8 mouse cellular contexts compared by ENCODE assay signal in the genomic region with DNA sequence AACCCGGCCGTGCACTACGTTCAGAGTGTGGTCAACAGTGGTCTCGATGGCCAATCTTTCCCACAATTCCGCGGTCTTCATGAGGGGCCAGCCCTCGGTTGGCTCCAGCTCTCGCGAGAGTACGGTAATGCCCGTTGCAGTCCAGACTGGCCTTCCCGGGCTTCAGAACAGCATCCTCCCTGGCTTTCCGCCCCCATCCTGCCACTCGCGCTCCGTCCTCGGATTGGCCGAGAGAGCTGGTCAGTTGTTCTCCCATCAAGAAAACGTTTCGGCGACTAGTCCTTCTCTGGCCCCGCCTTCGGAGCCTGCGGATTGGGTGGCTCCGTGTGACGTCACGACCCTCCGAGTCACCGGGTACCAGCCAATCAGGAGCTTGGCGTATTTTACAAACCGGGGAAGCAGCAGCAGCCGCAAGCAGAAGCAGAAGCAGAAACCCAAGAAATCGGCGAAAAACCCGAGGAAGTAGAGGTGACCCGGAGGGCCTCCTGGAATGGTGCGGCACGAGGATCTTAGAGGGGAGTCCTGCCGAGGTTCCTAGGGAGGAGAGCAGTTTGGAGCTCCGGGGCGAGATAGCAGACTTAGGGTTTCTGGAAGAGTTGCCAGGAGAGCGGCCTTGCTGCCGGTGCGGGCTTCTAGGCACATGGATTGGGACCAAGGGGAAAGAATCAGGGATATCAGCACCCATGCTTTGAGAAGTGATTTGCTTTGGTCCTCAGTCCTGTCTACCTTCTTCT. TPM values are rescaled to one million over a fixed set of nuclear protein-coding genes. Genes with fewer than 3 reads are reported as not detected.
A peak's percentile ranks its signal among the peaks of the same experiment; 100 is the strongest.
DNase-seq lines count a peak whose midpoint lies in the region; ATAC-seq lines count a peak whose summit lies in the region.

No protein-coding gene starts in this region.

- peak; percentile 98 for DNase-seq in A20 (ENCODE audit: low read depth, low spot score)
- peak; percentile 99 for DNase-seq in brain, adult 2 months (ENCODE audit: low read depth, low spot score)
- peak; percentile 99 for DNase-seq in heart, embryonic 10.5 days (ENCODE audit: low spot score)
- peak; percentile 97 for DNase-seq in liver
- DNase-seq in spleen, postnatal 4 days (ENCODE audit: low spot score in 2 of 2): peak; percentile 96 to 98

- H3K4me1 ChIP-seq in heart, embryonic 10.5 days: peaks cover 37% of the 10 kb centered on the region
- H3K4me1 ChIP-seq in kidney, embryonic 15.5 days: peaks cover 41% of the 10 kb centered on the region

- peak overlapping the region; percentile 88 for H3K27ac ChIP-seq in heart, embryonic 10.5 days
- peak overlapping the region; percentile 99 for H3K27ac ChIP-seq in kidney, embryonic 15.5 days

- peak overlapping the region; percentile 83 for H3K4me3 ChIP-seq in heart, embryonic 10.5 days
- peak overlapping the region; percentile 80 for H3K4me3 ChIP-seq in kidney, embryonic 15.5 days (replicated peaks)

- H3K9ac ChIP-seq in kidney, embryonic 15.5 days: peak overlapping the region; percentile 74

- H3K27me3 ChIP-seq in heart, embryonic 10.5 days (ENCODE audit: insufficient read depth, poor library complexity, severe bottlenecking): peaks cover 3% of the 10 kb centered on the region; the same call in 1 of the 2 replicates
- no peaks in the 10 kb centered on the region for H3K27me3 ChIP-seq in kidney, embryonic 15.5 days

- ATAC-seq in erythroblast, adult 5-6 weeks (replicated peaks; ENCODE audit: low FRiP score, poor library complexity, severe bottlenecking): peak; percentile 97
- peak; percentile 97 for ATAC-seq in kidney, embryonic 15.5 days (replicated peaks; ENCODE audit: low FRiP score)
- ATAC-seq in monocyte, adult 5-6 weeks (replicated peaks; ENCODE audit: insufficient number of reproducible peaks, low FRiP score, low TSS enrichment, poor library complexity, severe bottlenecking): peak; percentile 98

- 0% methylated on average over 44 of the region's 44 CpGs for WGBS in heart, embryonic 10.5 days
- WGBS in kidney, embryonic 15.5 days: under 1% methylated on average over 44 of the region's 44 CpGs

- peak overlapping the region; percentile 84 for H3K4me2 ChIP-seq in kidney, embryonic 15.5 days

- H3K9me3 ChIP-seq in heart, embryonic 10.5 days: no peaks in the 10 kb centered on the region
- H3K9me3 ChIP-seq in kidney, embryonic 15.5 days (replicated peaks): no peaks in the 10 kb centered on the region

- H3K36me3 ChIP-seq in heart, embryonic 10.5 days: peaks cover 31% of the 10 kb centered on the region
- H3K36me3 ChIP-seq in kidney, embryonic 15.5 days: peaks cover 25% of the 10 kb centered on the region

RNA-seq across cellular contexts. Expression of gene Troap, which starts 0.4 kb away (rescaled TPM):
- total RNA-seq in erythroblast, adult 5-6 weeks (2015; ENCODE audit: low replicate concordance): 11.9 and 21.7 TPM in 2 replicates
- 20.4 and 28.1 TPM in 2 replicates for total RNA-seq in erythroblast, adult 5-6 weeks (2017; ENCODE audit: low replicate concordance)
- 35.7 TPM in 2 replicates for polyA plus RNA-seq in heart, embryonic 10.5 days (2016; fragmentation: Nextera tagmentation; extraction: Ambion mirVana)
- 33.8 and 39.4 TPM in 2 replicates for polyA plus RNA-seq in kidney, embryonic 15.5 days (2015; fragmentation: Nextera tagmentation; extraction: Ambion mirVana)
- total RNA-seq in monocyte, adult 5-6 weeks (2017): 2.3 to 3.6 TPM in 2 of 3 replicates, not detected in the other

RNA-seq across cellular contexts. Expression of gene C1ql4, which starts 12.8 kb away (rescaled TPM):
- total RNA-seq in erythroblast, adult 5-6 weeks (2015; ENCODE audit: low replicate concordance): not detected in 2 replicates
- total RNA-seq in erythroblast, adult 5-6 weeks (2017; ENCODE audit: low replicate concordance): not detected in 2 replicates
- polyA plus RNA-seq in heart, embryonic 10.5 days (2016; fragmentation: Nextera tagmentation; extraction: Ambion mirVana): 0.12 and 0.20 TPM in 2 replicates
- 0.72 and 1.1 TPM in 2 replicates for polyA plus RNA-seq in kidney, embryonic 15.5 days (2015; fragmentation: Nextera tagmentation; extraction: Ambion mirVana)
- total RNA-seq in monocyte, adult 5-6 weeks (2017): not detected in 3 replicates

RNA-seq across cellular contexts. Expression of gene Dnajc22, which starts 18.2 kb away (rescaled TPM):
- not detected in 2 replicates for total RNA-seq in erythroblast, adult 5-6 weeks (2015; ENCODE audit: low replicate concordance)
- not detected in 2 replicates for total RNA-seq in erythroblast, adult 5-6 weeks (2017; ENCODE audit: low replicate concordance)
- 2.7 and 7.5 TPM in 2 replicates for polyA plus RNA-seq in heart, embryonic 10.5 days (2016; fragmentation: Nextera tagmentation; extraction: Ambion mirVana)
- polyA plus RNA-seq in kidney, embryonic 15.5 days (2015; fragmentation: Nextera tagmentation; extraction: Ambion mirVana): 8.6 and 8.8 TPM in 2 replicates
- total RNA-seq in monocyte, adult 5-6 weeks (2017): not detected in 3 replicates

RNA-seq across cellular contexts. Expression of gene Prph, which starts 19.8 kb away (rescaled TPM):
- not detected in 2 replicates for total RNA-seq in erythroblast, adult 5-6 weeks (2015; ENCODE audit: low replicate concordance)
- total RNA-seq in erythroblast, adult 5-6 weeks (2017; ENCODE audit: low replicate concordance): not detected in 2 replicates
- 0.36 and 1.1 TPM in 2 replicates for polyA plus RNA-seq in heart, embryonic 10.5 days (2016; fragmentation: Nextera tagmentation; extraction: Ambion mirVana)
- polyA plus RNA-seq in kidney, embryonic 15.5 days (2015; fragmentation: Nextera tagmentation; extraction: Ambion mirVana): 5.9 and 12.6 TPM in 2 replicates
- total RNA-seq in monocyte, adult 5-6 weeks (2017): 1.1 TPM in 1 of 3 replicates, not detected in the others

RNA-seq across cellular contexts. Expression of gene Tuba1c, which starts 45.1 kb away (rescaled TPM):
- total RNA-seq in erythroblast, adult 5-6 weeks (2015; ENCODE audit: low replicate concordance): 73.8 and 96.1 TPM in 2 replicates
- total RNA-seq in erythroblast, adult 5-6 weeks (2017; ENCODE audit: low replicate concordance): 36.4 and 46.4 TPM in 2 replicates
- polyA plus RNA-seq in heart, embryonic 10.5 days (2016; fragmentation: Nextera tagmentation; extraction: Ambion mirVana): 172 and 183 TPM in 2 replicates
- polyA plus RNA-seq in kidney, embryonic 15.5 days (2015; fragmentation: Nextera tagmentation; extraction: Ambion mirVana): 180 and 185 TPM in 2 replicates
- total RNA-seq in monocyte, adult 5-6 weeks (2017): 104 to 150 TPM (median 116 TPM) in 3 replicates

Comparison
In these comparisons a context has a peak if more than half of its experiments do, and no peak if none do; other contexts are left out.
1. Peak in every context shown above with its lines: DNase-seq, ATAC-seq, H3K4me3 ChIP-seq and H3K27ac ChIP-seq.